ENCODE assay signal across 8 mouse cellular contexts in the genomic region with DNA sequence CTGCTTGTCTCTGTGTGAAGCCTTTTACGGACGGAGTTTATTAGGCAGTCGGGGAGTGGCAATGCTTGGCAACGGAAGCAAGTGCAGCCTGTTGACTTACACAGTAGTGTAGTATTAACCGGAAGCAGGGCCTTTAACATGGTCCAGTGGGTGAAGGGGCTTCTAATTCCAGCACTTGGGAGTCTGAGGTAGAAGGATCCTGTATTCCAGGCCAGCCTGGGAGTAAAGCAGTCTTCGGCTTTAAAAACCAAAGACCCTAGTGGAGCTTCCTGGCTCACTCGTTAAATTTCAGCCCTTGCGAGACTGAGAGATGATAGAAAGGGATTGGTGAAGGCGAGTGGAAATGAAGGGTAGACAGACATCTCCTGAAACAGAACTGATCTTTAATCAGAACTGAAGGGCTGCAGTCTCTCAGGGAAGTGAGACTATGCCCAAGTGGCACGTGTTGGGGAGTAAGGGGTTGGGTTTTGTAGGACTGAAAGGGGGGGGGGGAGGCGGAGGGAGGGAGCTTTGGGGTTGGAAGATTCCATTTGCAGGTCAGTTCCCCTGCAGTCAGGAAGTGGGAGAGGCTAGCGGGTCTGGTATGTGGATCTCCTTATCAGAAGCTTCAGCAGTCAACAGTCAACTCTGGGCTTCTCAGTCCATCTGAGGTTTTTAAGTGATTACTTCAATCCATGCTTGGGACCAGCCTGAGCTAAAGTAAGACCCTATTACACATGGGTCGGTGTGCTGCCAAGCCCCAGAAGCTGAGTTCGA. TPM values are rescaled to one million over a fixed set of nuclear protein-coding genes. Genes with fewer than 3 reads are reported as not detected.
A peak's percentile ranks its signal among the peaks of the same experiment; 100 is the strongest.
DNase-seq lines count a peak whose midpoint lies in the region; ATAC-seq and TF ChIP-seq lines count a peak whose summit lies in the region.

No protein-coding gene starts in this region.

- no peak for TF ChIP-seq EP300 in liver, embryonic 14.5 days (IDR thresholded peaks at IDR 0.05; ENCODE audit: low read depth)

- H3K4me2 ChIP-seq in liver, embryonic 14.5 days (ENCODE audit: low read depth): peak overlapping the region; percentile 97

- no peaks in the 10 kb centered on the region for H3K27me3 ChIP-seq in liver, embryonic 14.5 days (ENCODE audit: control insufficient read depth, insufficient read depth, low read length)

- peak; percentile 61 for DNase-seq in 3T3-L1 (ENCODE audit: low read depth, low spot score)
- peak; percentile 4 for DNase-seq in T-cell, adult 2 months (ENCODE audit: low spot score)
- DNase-seq in heart, adult 9 months (ENCODE audit: low spot score in 2 of 2): peak; percentile 39 to 55
- DNase-seq in kidney, adult 9 months: peak; percentile 64
- peak; percentile 53 to 59 (median 56) for DNase-seq in liver, embryonic 14.5 days (ENCODE audit: low read depth in 3 of 3, low spot score in 3 of 3)
- peak; percentile 45 for DNase-seq in neural tube, embryonic 10.5 days (ENCODE audit: extremely low spot score, low spot score)
- DNase-seq in thymus, postnatal 0 days (ENCODE audit: low spot score): peak; percentile 42

- peak overlapping the region; percentile 89 for H3K27ac ChIP-seq in liver, embryonic 14.5 days

- 13% methylated on average over 13 of the region's 14 CpGs for WGBS in liver, embryonic 14.5 days (ENCODE audit: insufficient replicate concordance)

- peak; percentile 74 for ATAC-seq in common myeloid progenitor, adult 5-6 weeks (replicated peaks; ENCODE audit: low read depth, poor library complexity, severe bottlenecking)
- ATAC-seq in liver, embryonic 14.5 days (ENCODE audit: insufficient read depth): peak; percentile 47

- peak overlapping the region; percentile 74 for H3K9ac ChIP-seq in liver, embryonic 14.5 days (replicated peaks)

- TF ChIP-seq CTCF in liver, embryonic 14.5 days (IDR thresholded peaks at IDR 0.05; ENCODE audit: low read depth): no peak

- H3K4me1 ChIP-seq in liver, embryonic 14.5 days (replicated peaks; ENCODE audit: control insufficient read depth in 2 of 2, insufficient read depth in 2 of 2, low read length in 1 of 2): peaks cover 8 to 19% of the 10 kb centered on the region in 2 experiments

- H3K9me3 ChIP-seq in liver, embryonic 14.5 days (ENCODE audit: control insufficient read depth, low read length): no peaks in the 10 kb centered on the region

- H3K4me3 ChIP-seq in liver, embryonic 14.5 days (ENCODE audit: insufficient read depth in 1 of 2, low read depth in 2 of 2, low read length in 2 of 2): peak overlapping the region; percentile 54 to 77

- H3K36me3 ChIP-seq in liver, embryonic 14.5 days (replicated peaks; ENCODE audit: control insufficient read depth, insufficient read depth, low read depth): no peaks in the 10 kb centered on the region

RNA-seq across cellular contexts. Expression of a gene that starts 1.0 kb away (rescaled TPM):
- 85.9 and 98.2 TPM in 2 replicates for total RNA-seq in common myeloid progenitor, adult 5-6 weeks (2017)
- 7.6 and 11.1 TPM in 2 replicates for polyA plus RNA-seq in liver, embryonic 14.5 days (2012; rRNA removed)
- 23.0 and 26.4 TPM in 2 replicates for polyA plus RNA-seq in liver, embryonic 14.5 days (2014; fragmentation: Nextera tagmentation; extraction: Ambion mirVana)
- polyA plus RNA-seq in thymus, postnatal 0 days (2015; fragmentation: Nextera tagmentation; extraction: Ambion mirVana): 92.6 and 98.4 TPM in 2 replicates

RNA-seq across cellular contexts. Expression of a gene that starts 51.6 kb away (rescaled TPM):
- total RNA-seq in common myeloid progenitor, adult 5-6 weeks (2017): not detected in 2 replicates
- polyA plus RNA-seq in liver, embryonic 14.5 days (2012; rRNA removed): 0.04 and 0.08 TPM in 2 replicates
- polyA plus RNA-seq in liver, embryonic 14.5 days (2014; fragmentation: Nextera tagmentation; extraction: Ambion mirVana): 0.11 TPM in 1 of 2 replicates, not detected in the other
- polyA plus RNA-seq in thymus, postnatal 0 days (2015; fragmentation: Nextera tagmentation; extraction: Ambion mirVana): 2.3 and 3.7 TPM in 2 replicates

RNA-seq across cellular contexts. Expression of a gene that starts 52.1 kb away (rescaled TPM):
- not detected in 2 replicates for total RNA-seq in common myeloid progenitor, adult 5-6 weeks (2017)
- not detected in 2 replicates for polyA plus RNA-seq in liver, embryonic 14.5 days (2012; rRNA removed)
- polyA plus RNA-seq in liver, embryonic 14.5 days (2014; fragmentation: Nextera tagmentation; extraction: Ambion mirVana): not detected in 2 replicates
- polyA plus RNA-seq in thymus, postnatal 0 days (2015; fragmentation: Nextera tagmentation; extraction: Ambion mirVana): 1,203 and 1,244 TPM in 2 replicates

Comparison
In these comparisons a context has a peak if more than half of its experiments do, and no peak if none do; other contexts are left out.
1. Peak in every context shown above with its lines: DNase-seq, ATAC-seq, H3K4me3 ChIP-seq and H3K27ac ChIP-seq.
2. DNase-seq: peak in every context shown above with its lines; median percentile 64 in kidney, adult 9 months; 61 in 3T3-L1; 56 in liver, embryonic 14.5 days; 47 in heart, adult 9 months; 45 in neural tube, embryonic 10.5 days; 42 in thymus, postnatal 0 days; 4 in T-cell, adult 2 months.
3. RNA of a gene that starts 52.1 kb away (polyA plus RNA-seq): 1,203 to 1,244 TPM in thymus, postnatal 0 days; not detected in liver, embryonic 14.5 days; every median in the first group is over 1,000 times any median in the second.